Mouse (Mus musculus) cerebellum, adult 2 months (tissue): Measurements from ENCODE around the gene Jup.
"Not testable (repeated sequence)": the region's sequence is repeated elsewhere in the genome, so short reads cannot be mapped to it uniquely, and the experiment has no call there.

ENCODE experiments used
- CTCF ChIP-seq: fragments of 200-500 bp; IDR thresholded peaks from 2 replicates; pipeline ENCODE4 v1.5.1; 2011; ENCODE audit warnings: low read depth, mild to moderate bottlenecking, control low read depth, low read length, moderate library complexity, borderline replicate concordance; ENCODE audit not compliant: insufficient read depth
- POLR2A ChIP-seq: fragments of 200-500 bp; IDR thresholded peaks from 2 replicates; pipeline ENCODE4 v1.6.1; 2011; ENCODE audit warnings: low read length, control low read depth, borderline replicate concordance; ENCODE audit not compliant: insufficient read depth

GRCm38 (mm10) chr11:100361059-100361458 lies 36.5 kb downstream of the Jup start:
- not testable (repeated sequence) for TF ChIP-seq CTCF, POLR2A
